Mouse (Mus musculus): Measurements from ENCODE around the gene Gpr31b.
"Not testable (repeated sequence)": the region's sequence is repeated elsewhere in the genome, so short reads cannot be mapped to it uniquely, and the experiment has no call there.

DNA sequence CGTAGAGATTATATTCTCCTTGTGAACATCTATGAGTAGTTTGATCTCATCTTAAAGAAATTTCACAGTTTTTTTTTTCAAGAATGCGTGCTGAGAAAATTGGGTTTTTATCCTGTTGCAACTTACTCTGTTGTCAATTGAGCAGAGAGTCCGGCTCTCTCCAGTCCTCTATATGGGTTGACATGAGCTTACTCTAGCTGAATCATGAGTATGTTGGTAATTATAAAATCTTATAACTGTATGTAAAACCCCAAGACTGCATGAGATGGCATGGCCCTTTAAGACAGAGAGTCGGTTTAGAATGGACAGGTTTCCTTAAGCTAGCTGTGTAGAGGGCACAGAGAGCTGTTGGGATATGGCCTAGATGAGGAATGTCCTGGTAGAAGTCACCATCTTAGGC, 8.7 kb upstream of the Gpr31b start, which contains the start of gene Tcp10b:
- not testable (repeated sequence) for TF ChIP-seq CTCF, EP300 (IDR thresholded peaks at IDR 0.05)
